ENCODE assay signal across 22 mouse cellular contexts in genomic region chr14:59720386-59720785, GRCm38 (mm10).
DNase-seq lines count a peak whose midpoint lies in the region; ATAC-seq and TF ChIP-seq lines count a peak whose summit lies in the region.
"Had no signal": no experiment of that assay in that cellular context is flagged by ENCODE, and none has a peak within 500 bp of the region (broad histone marks: within the 10 kb centered on the region; RNA-seq: fewer than 3 reads in every experiment).

No protein-coding gene starts in this region.

- intact Hi-C loops in left cerebral cortex, postnatal 25 days (cut with DNase I): loop anchor here (10.0 kb wide), 1 partner anchor 96 kb away; the partner anchor contains the start of gene Shisa2
- intact Hi-C loops in left cerebral cortex, postnatal 36 days (cut with DNase I): no loop called here

- no peak overlapping the region for H3K4me3 ChIP-seq in layer of hippocampus, adult 2 months
- H3K4me3 ChIP-seq: embryonic facial prominence, embryonic 15.5 days; erythroblast, embryonic 14.5 days; forebrain, embryonic 10.5 days; heart, adult 2 months; hindbrain, embryonic 10.5 days had no signal

- no peak for TF ChIP-seq CTCF in layer of hippocampus, adult 2 months (conservative IDR thresholded peaks at IDR 0.05)

- peak; percentile 51 for ATAC-seq in frontal cortex, adult (ENCODE audit: low TSS enrichment)
- ATAC-seq: CD4-positive, CD25-positive, alpha-beta regulatory T cell, adult 4 months; forebrain, embryonic 14.5 days had no signal

- H3K27ac ChIP-seq in layer of hippocampus, adult 2 months: no peak overlapping the region
- H3K27ac ChIP-seq: embryonic facial prominence, embryonic 15.5 days; forebrain, embryonic 10.5 days; heart, adult 2 months; hindbrain, embryonic 10.5 days had no signal

- DNase-seq in frontal cortex, postnatal 25 days (ENCODE audit: low spot score in 2 of 2): no peak
- peak; percentile 40 to 55 for DNase-seq in layer of hippocampus, adult 2 months (ENCODE audit: low spot score in 2 of 2)
- DNase-seq in layer of hippocampus, postnatal 25 days (ENCODE audit: extremely low spot score in 1 of 2, low spot score in 1 of 2): no peak
- peak; percentile 41 to 60 for DNase-seq in left cerebral cortex, postnatal 25 days (ENCODE audit: low spot score in 2 of 2)
- DNase-seq in left cerebral cortex, postnatal 36 days (ENCODE audit: low spot score in 2 of 2): no peak
- peak; percentile 50 for DNase-seq in telencephalon, adult 2 months (ENCODE audit: low read depth, low spot score)
- DNase-seq: adrenal gland, adult 8-10 months; adrenal gland, postnatal 36 days; B cell, adult 2 months; cerebellum, adult 11 months; cerebellum, adult 8-10 months; cerebellum, postnatal 14 days; embryo, embryonic 11 days; gastrocnemius, postnatal 10 days; heart, adult 2 months had no signal

Comparison
In these comparisons a context has a peak if more than half of its experiments do, and no peak if none do; other contexts are left out.
1. DNase-seq: peak in layer of hippocampus, adult 2 months (2 of 2), left cerebral cortex, postnatal 25 days (2 of 2) and telencephalon, adult 2 months (single experiment); none in frontal cortex, postnatal 25 days (0 of 2), layer of hippocampus, postnatal 25 days (0 of 2) and left cerebral cortex, postnatal 36 days (0 of 2).